Mouse (Mus musculus): ENCODE measurements at regions not wholly inside any gene's neighbourhood (a gene's known extent, or its start where the extent isn't known, plus 50 kb on each side); places are given as distances from the start of the nearest gene placed in this dataset.

- H3K27ac ChIP-seq (ENCODE audit: low read depth, low read length) = no peak overlapping the region
- no peak for ATAC-seq (ENCODE audit: low FRiP score)
- no peaks in the 10 kb centered on the region for H3K36me3 ChIP-seq (ENCODE audit: control insufficient read depth, insufficient read depth, low read length)
- peaks cover 3% of the 10 kb centered on the region; the same call in 1 of the 2 replicates for H3K9me3 ChIP-seq (ENCODE audit: control insufficient read depth, low read length)
- no peak for DNase-seq (ENCODE audit: low spot score, missing footprints)
- no peak overlapping the region for H3K4me2 ChIP-seq
- H3K27me3 ChIP-seq (ENCODE audit: control insufficient read depth, insufficient read depth, low read length) = no peaks in the 10 kb centered on the region
- H3K4me1 ChIP-seq (ENCODE audit: control insufficient read depth, insufficient read depth, low read length) = no peaks in the 10 kb centered on the region
- no peak overlapping the region for H3K9ac ChIP-seq (ENCODE audit: low read length)
- WGBS = 83% methylated on average over 3 of the region's 3 CpGs
- H3K4me3 ChIP-seq (ENCODE audit: low read depth, low read length) = no peak overlapping the region
Observed at GRCm38 (mm10) chr8:50007546-50007945, 1163.8 kb upstream of the Tenm3 start.

- no peak overlapping the region for H3K27ac ChIP-seq (ENCODE audit: low read depth, low read length)
- H3K9ac ChIP-seq (ENCODE audit: low read length) = no peak overlapping the region
- H3K27me3 ChIP-seq (ENCODE audit: control insufficient read depth, insufficient read depth, low read length) = peaks cover 7% of the 10 kb centered on the region
- DNase-seq (ENCODE audit: low spot score, missing footprints) (no peak), ATAC-seq (ENCODE audit: low FRiP score) (no peak)
- H3K4me3 ChIP-seq (ENCODE audit: low read depth, low read length) = no peak overlapping the region
- no peaks in the 10 kb centered on the region for H3K4me1 ChIP-seq (ENCODE audit: control insufficient read depth, insufficient read depth, low read length)
- H3K9me3 ChIP-seq (ENCODE audit: control insufficient read depth, low read length) = no peaks in the 10 kb centered on the region
- H3K4me2 ChIP-seq = no peak overlapping the region
- WGBS = 77% methylated on average over 1 of the region's 1 CpGs
- H3K36me3 ChIP-seq (ENCODE audit: control insufficient read depth, insufficient read depth, low read length) = no peaks in the 10 kb centered on the region
Observed at GRCm38 (mm10) chr8:50004254-50004653, 1160.5 kb upstream of the Tenm3 start.

DNA sequence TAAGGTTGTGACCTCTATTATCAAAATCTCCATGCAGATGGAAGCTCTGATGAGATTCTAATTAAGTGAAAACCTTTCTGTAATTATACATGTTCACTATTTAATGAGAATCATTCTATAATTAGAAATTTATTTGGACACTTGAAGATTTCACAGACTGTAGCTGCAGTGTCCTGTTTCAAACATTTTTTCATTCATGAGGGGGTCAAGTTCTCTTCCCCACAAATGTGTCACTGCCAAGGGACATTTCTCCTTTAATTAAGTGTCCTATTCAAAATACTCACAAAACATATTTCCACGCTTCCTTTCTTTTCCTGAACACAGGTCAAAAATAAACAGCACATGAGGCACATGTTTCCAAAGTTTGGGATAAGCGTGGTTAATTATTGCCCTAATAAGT lies 1159.9 kb upstream of the Tenm3 start:
- H3K9ac ChIP-seq (ENCODE audit: low read length) = no peak overlapping the region
- no peak overlapping the region for H3K27ac ChIP-seq (ENCODE audit: low read depth, low read length)
- no peak overlapping the region for H3K4me3 ChIP-seq (ENCODE audit: low read depth, low read length)
- no peaks in the 10 kb centered on the region for H3K9me3 ChIP-seq (ENCODE audit: control insufficient read depth, low read length)
- 80% methylated on average over 2 of the region's 2 CpGs for WGBS
- H3K4me1 ChIP-seq (ENCODE audit: control insufficient read depth, insufficient read depth, low read length) = no peaks in the 10 kb centered on the region; the same call in 1 of the 2 replicates
- no peak for ATAC-seq (ENCODE audit: low FRiP score)
- peaks cover 7% of the 10 kb centered on the region for H3K27me3 ChIP-seq (ENCODE audit: control insufficient read depth, insufficient read depth, low read length)
- no peak for DNase-seq (ENCODE audit: low spot score, missing footprints)
- H3K4me2 ChIP-seq = no peak overlapping the region
- no peaks in the 10 kb centered on the region for H3K36me3 ChIP-seq (ENCODE audit: control insufficient read depth, insufficient read depth, low read length)

- ATAC-seq (ENCODE audit: low FRiP score) = peak; percentile 89
- Histone ChIP-seq H3K9ac (ENCODE audit: low read length) (no peak overlapping the region), H3K4me3 (ENCODE audit: low read depth, low read length) (no peak overlapping the region), H3K27ac (ENCODE audit: low read depth, low read length) (no peak overlapping the region), H3K36me3 (ENCODE audit: control insufficient read depth, insufficient read depth, low read length) (no peaks in the 10 kb centered on the region), H3K27me3 (ENCODE audit: control insufficient read depth, insufficient read depth, low read length) (peaks cover 12% of the 10 kb centered on the region), H3K4me2 (no peak overlapping the region), H3K9me3 (ENCODE audit: control insufficient read depth, low read length) (no peaks in the 10 kb centered on the region), H3K4me1 (ENCODE audit: control insufficient read depth, insufficient read depth, low read length) (peaks cover 3% of the 10 kb centered on the region; the same call in 1 of the 2 replicates)
- peak; percentile 91 for DNase-seq (ENCODE audit: low spot score, missing footprints)
- 24% methylated on average over 8 of the region's 8 CpGs for WGBS
Observed at GRCm38 (mm10) chr8:49998281-49999037, 1154.7 kb upstream of the Tenm3 start.
